Mouse (Mus musculus): ENCODE results near the gene Card9. TPM values are rescaled to one million over a fixed set of nuclear protein-coding genes. Genes with fewer than 3 reads are reported as not detected.

The Card9 gene
- polyA plus RNA-seq, 1 experiment: 0.41 TPM

GRCm38 (mm10) chr2:26348241-26348640 lies 12.5 kb downstream of the Card9 start:
- TF ChIP-seq GATA1 (IDR thresholded peaks at IDR 0.05; ENCODE audit: low read length): no peak

DNA sequence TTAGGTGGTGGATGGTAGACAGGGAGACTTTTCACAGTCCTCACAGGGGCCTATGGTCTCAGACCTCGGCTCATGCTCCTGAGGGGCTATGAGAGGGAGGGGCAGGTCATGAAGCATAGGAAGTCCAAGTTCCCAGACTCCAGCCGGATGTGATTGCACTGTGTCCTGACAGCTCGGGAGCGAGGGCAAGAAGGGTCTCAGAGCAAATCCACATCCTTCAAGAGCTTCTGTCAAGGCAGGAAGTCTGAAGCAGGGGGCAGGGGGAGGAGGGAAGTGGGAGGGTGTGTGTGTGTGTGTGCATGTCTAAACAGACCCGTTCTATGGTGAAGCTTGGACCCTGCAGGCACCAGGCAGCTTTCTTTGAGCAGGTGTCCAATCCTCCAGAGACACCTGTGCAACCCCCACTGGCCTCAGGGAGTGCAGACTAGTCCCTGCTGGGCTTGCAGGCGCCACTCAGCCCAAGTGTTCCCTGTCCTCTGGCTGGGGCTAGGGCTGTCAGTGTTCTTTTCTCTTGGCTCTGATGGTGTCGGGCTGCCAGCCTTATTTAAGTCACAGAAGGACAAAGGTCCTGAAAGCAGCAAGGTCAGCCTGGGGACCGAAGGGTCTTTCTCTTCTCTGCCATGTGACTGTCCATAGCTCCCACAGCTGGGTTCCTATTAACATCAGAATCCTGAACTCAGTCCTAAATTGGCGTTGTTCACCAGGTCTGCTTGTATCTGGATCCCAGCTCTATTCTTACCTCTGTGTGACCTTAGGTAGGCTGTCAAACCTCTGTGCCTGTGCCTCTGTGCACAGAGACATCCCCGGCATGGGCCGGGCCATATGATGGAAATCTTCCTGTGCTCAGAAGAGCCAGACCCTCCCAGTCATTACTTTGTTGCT lies 17.9 kb downstream of the Card9 start:
- TF ChIP-seq GATA1 (IDR thresholded peaks at IDR 0.05; ENCODE audit: low read length): no peak

DNA sequence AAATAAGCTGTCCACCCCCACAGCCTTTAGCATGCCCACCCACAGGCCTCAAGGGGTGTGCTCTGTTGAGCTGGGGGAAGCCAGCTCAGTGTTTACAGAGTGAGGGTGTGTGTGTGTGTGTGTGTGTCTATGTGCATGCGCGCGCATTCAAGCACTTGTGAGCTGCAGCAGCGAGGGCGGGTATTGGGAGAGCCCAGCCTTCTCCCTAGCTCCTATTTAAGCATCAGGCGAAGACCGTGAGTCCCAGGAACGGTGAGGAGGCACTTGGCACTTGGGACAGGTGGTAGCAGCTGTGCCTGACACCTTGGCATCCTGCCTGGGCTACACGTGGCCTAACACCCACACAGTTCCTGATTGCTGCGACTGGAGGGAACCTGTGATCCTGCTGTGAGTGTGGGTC lies 18.7 kb downstream of the Card9 start:
- TF ChIP-seq GATA1 (IDR thresholded peaks at IDR 0.05; ENCODE audit: low read length): no peak

GRCm38 (mm10) chr2:26341510-26341981 lies 19.2 kb downstream of the Card9 start:
- TF ChIP-seq GATA1 (IDR thresholded peaks at IDR 0.05; ENCODE audit: low read length): no peak

DNA sequence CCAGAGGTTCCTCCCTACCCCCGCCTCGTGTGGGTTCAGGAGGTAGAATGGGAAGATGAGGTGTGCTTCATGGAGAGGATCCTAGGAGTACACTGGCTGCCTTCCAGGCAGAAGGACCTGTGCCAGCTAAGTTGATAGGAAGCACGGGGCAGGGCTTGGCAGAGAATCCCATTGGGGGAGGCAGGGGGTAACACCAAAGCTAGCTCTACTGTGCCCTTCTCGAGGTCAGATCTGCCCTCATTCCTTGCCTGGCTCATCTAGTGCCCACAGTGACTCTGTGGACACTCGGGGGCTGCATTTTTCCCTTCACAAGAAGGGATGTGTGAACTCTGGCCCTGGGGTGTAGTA lies 21.5 kb downstream of the Card9 start:
- TF ChIP-seq GATA1 (IDR thresholded peaks at IDR 0.05; ENCODE audit: low read length): no peak

DNA sequence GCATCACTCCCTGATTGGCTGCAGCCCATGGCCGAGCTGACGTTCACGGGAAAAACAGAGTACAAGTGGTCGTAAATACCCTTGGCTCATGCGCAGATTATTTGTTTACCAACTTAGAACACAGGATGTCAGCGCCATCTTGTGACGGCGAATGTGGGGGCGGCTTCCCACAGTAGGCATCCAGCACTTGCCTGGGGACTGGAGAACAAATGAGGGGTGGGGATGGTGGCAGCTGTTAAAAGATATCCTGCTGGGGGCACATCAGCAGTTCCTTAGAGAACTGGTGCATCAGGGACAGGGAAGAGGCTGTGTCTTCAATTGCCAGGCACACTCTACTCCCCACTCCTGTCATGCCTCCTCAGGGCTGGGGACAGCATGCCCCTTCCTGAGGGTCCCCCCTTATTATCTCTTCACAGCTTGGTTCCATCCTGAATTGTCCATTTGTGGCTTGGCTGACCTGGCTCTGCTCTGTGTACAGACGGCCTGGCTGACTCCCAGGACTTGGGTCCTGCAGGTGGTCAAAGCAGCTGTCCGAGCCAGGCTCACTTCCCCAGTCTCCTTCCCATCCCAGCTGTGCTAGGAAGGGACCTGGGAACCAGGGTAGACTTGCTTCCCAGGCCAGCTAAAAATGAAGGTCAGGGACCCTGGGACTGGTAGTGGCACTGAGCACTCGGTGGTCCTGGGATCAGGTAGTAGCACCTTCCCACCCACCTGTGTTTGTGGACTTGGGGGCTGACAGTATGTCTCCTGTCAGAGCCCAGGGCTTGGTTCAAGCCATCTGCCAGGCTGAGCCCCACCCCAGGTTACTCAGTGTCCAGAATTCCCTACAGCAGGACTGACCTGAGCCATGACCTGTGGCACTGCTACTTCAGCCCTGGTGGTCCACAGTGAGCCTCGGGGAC lies 22.2 kb downstream of the Card9 start:
- TF ChIP-seq GATA1 (IDR thresholded peaks at IDR 0.05; ENCODE audit: low read length): no peak

DNA sequence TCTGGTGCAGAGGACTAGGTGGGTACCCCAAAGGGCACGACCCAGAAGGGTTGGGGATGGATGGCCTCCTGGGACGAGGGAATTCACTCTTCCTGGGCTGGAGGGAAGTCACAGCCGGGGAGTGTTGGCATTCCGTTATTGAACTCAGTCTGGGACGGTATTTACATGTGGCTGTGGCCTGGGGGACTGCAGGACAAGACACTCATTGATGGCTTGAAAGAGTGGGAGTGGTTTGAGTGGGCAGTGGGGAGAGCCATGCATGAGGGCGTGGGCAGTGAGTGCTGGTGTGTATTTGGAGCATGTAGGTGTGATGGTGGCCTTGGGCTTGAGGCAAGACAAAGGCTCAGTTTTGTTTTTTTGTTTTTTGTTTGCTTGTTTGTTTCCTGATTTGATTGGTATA lies 30.0 kb downstream of the Card9 start:
- no peak for TF ChIP-seq GATA1 (IDR thresholded peaks at IDR 0.05; ENCODE audit: low read length)

GRCm38 (mm10) chr2:26330056-26330468 lies 30.7 kb downstream of the Card9 start:
- no peak for TF ChIP-seq GATA1 (IDR thresholded peaks at IDR 0.05; ENCODE audit: low read length)

GRCm38 (mm10) chr2:26329402-26329801 lies 31.3 kb downstream of the Card9 start:
- TF ChIP-seq GATA1 (IDR thresholded peaks at IDR 0.05; ENCODE audit: low read length): no peak

DNA sequence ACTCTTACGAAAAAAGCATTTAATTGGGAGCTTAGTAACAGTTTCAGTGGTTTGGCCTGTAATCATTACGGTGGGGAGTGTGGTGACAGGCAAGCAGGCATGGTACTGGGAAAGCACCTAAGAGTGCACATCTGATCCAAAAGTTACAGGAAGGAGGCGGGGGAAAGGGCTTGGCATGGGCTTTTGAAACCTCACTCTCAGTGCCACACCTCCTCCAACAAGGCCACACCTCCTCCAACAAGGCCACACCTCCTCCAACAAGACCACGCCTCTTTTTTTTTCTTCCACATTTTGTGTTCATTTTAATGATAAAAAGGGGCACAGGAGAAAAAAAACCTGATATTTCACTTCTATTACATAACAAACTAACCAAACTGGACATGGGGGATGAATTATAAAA lies 32.9 kb downstream of the Card9 start:
- TF ChIP-seq GATA1 (IDR thresholded peaks at IDR 0.05; ENCODE audit: low read length): no peak

DNA sequence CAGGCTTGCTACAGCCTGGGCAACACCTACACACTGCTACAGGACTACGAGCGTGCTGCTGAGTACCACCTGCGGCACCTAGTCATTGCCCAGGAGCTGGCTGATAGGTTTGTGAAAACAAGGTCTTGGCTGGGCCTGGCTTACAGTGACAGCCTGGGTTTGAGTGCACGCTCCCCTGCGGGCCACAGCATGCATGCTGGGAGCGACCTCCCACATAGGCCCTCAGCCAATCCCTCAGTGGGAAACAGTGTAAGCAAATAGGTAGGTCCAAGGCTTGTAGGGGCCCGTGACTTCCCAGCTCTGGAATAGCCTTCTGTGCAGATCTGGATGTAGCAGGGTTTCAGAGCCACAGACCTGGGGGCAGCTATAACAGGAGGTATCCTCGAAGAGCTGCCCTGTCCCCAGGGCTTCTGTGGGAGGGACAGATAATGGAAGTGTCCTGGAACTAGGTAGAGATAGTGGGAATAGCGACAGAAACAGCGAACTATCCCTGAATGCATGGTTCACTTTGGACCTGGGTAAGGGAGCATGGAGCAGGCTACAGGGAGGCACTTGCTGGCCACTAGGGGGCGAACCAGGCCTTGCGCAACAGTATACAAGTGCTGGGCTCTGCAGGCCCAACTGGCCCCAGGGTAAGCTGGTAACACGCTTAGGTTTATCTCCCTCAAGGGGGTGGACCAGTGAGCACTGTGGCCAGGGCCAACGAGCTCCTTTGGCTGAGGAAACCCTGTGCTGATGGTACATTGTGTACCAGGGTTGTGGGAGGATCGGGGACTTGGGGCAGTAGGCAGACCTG lies 35.1 kb downstream of the Card9 start:
- no peak for TF ChIP-seq GATA1 (IDR thresholded peaks at IDR 0.05; ENCODE audit: low read length)

GRCm38 (mm10) chr2:26324917-26325316 lies 35.8 kb downstream of the Card9 start:
- no peak for TF ChIP-seq GATA1 (IDR thresholded peaks at IDR 0.05; ENCODE audit: low read length)

GRCm38 (mm10) chr2:26323589-26324325 lies 37.0 kb downstream of the Card9 start:
- no peak for TF ChIP-seq GATA1 (IDR thresholded peaks at IDR 0.05; ENCODE audit: low read length)

DNA sequence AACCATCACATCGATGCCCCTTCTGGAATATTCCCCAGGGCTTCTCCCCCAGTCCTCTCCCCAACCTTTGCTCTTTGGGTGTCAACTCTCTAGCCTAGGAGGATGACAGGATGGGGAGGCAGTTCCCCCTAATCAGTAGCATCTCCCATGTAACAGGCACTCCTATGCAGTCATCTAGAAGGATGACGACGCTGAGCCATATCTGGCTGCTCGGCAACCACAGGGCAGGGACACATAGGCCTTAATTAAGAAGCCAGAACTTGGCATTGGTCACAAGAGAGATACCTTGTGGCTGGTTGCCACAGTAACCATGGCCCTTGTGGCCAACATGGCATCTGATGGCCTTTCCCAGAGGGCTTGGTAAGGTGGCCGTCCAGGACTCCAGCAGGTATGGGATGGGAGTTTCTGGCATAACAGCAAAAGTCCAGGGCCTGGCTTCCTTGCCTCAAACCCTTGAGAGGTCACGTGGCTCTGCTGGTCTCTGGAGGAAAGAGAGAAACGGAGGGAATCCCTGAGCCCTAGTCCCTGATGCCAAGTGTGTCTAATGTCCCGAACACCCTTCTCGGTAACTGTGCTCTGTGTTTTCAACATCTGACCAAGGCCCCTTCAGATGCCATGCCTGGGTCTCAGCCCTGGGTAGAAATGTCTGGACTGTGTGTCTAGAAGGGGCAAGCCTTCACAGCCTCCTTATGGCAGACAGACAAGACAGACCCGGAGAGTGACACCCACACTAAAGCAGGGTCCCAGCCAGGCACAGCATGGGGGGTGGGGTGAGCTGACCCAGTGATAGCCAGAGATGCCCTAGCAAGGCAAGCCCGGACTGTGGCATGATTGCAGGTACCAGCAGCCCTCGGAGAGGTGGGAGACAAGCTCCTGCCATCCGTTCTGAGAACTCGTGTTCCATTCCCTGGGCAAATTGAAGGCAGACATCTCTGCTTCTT lies 40.2 kb downstream of the Card9 start:
- TF ChIP-seq GATA1 (IDR thresholded peaks at IDR 0.05; ENCODE audit: low read length): no peak
